Mouse (Mus musculus) heart, embryonic 14.5 days (tissue): ENCODE results near the gene Trim52. TPM values are rescaled to one million over a fixed set of nuclear protein-coding genes. Genes with fewer than 3 reads are reported as not detected.

Experiments
- ATAC-seq: fragments of 200-750 bp; cut with Nextera tagmentation; 2 replicates; pipeline ENCODE4 v1.8.0; 2017; ENCODE audit warnings: low read depth, moderate TSS enrichment; ENCODE audit not compliant: insufficient number of reproducible peaks, insufficient read depth, low FRiP score
- H3K27ac ChIP-seq, 2 experiments: fragments of 200-500 bp in 1 of 2; fragments of 300-500 bp in 1 of 2; sonication (generic) in 1 of 2; replicated peaks in 1 of 2; 2 replicates each; pipeline ENCODE4 v1.5.1; 2012 to 2014; ENCODE audit warnings: low read depth in 2 of 2, low read length in 2 of 2, control low read depth in 1 of 2, mild to moderate bottlenecking in 1 of 2, mixed read lengths in 1 of 2; ENCODE audit not compliant: control insufficient read depth in 1 of 2, insufficient read depth in 1 of 2
- H3K27me3 ChIP-seq: fragments of 300-500 bp; sonication (generic); 2 replicates; pipeline ENCODE4 v1.6.1; 2014; ENCODE audit warnings: mild to moderate bottlenecking, low read length, control low read depth; ENCODE audit not compliant: control insufficient read depth, insufficient read depth
- H3K36me3 ChIP-seq: fragments of 300-500 bp; sonication (generic); 2 replicates; pipeline ENCODE4 v1.6.1; 2014; ENCODE audit warnings: mild to moderate bottlenecking, control low read depth, low read length, mixed read lengths; ENCODE audit not compliant: control insufficient read depth, insufficient read depth
- H3K4me1 ChIP-seq, 2 experiments: fragments of 200-500 bp in 1 of 2; fragments of 300-500 bp in 1 of 2; sonication (generic) in 1 of 2; 2 replicates each; pipeline ENCODE4 v1.6.1; 2012 to 2014; ENCODE audit warnings: low read length in 2 of 2, control low read depth in 1 of 2, mixed read lengths in 1 of 2; ENCODE audit not compliant: control insufficient read depth in 2 of 2, insufficient read depth in 2 of 2
- H3K4me2 ChIP-seq: fragments of 300-500 bp; sonication (generic); 2 replicates; pipeline ENCODE4 v1.6.1; 2014; ENCODE audit warnings: mild to moderate bottlenecking, low read length
- H3K4me3 ChIP-seq, 2 experiments: fragments of 200-500 bp in 1 of 2; fragments of 300-500 bp in 1 of 2; sonication (generic) in 1 of 2; 2 replicates each; pipeline ENCODE4 v1.5.1; 2012 to 2014; ENCODE audit warnings: low read length in 2 of 2, mild to moderate bottlenecking in 2 of 2, control low read depth in 1 of 2, low read depth in 1 of 2, moderate library complexity in 1 of 2; ENCODE audit not compliant: control insufficient read depth in 1 of 2, insufficient read depth in 1 of 2
- H3K9ac ChIP-seq: fragments of 300-500 bp; sonication (generic); 2 replicates; pipeline ENCODE4 v1.6.1; 2014; ENCODE audit warnings: mild to moderate bottlenecking, low read length
- H3K9me3 ChIP-seq: fragments of 300-500 bp; sonication (generic); 2 replicates; pipeline ENCODE4 v1.6.1; 2016; ENCODE audit warnings: low read length, control low read depth; ENCODE audit not compliant: control insufficient read depth
- WGBS: fragments of 180-500 bp; shearing (Covaris S2); extraction: QIAGEN DNeasy Blood & Tissue Kit; methylation state at CpG from one replicate; pipeline ENCODE4 v1.1.7; 2014; 5-methylcytosine and 5-hydroxymethylcytosine counted together
- polyA plus RNA-seq: library from polyadenylated mRNA; unstranded; fragments of >200 nt; fragmentation: Nextera tagmentation; extraction: Ambion mirVana; gene quantifications from 2 replicates; pipeline ENCODE4 v1.2.1, GENCODE M21; 2014

The Trim52 gene
- polyA plus RNA-seq, result not detected in 2 replicates

- H3K27me3 ChIP-seq, result no peaks in the 10 kb centered on the region
- H3K9me3 ChIP-seq, result no peaks in the 10 kb centered on the region
- H3K9ac ChIP-seq, result no peak within 1 kb of the TSS
- H3K4me1 ChIP-seq, result no peaks in the 10 kb centered on the region
- WGBS, result 94% methylated on average over 21 of the region's 21 CpGs
- no peak within 1 kb of the TSS for H3K4me2 ChIP-seq
- no peak within 1 kb of the TSS for H3K4me3 ChIP-seq
- no peaks in the 10 kb centered on the region for H3K36me3 ChIP-seq
- no peak for ATAC-seq
- H3K27ac ChIP-seq, result no peak within 1 kb of the TSS
Observed at GRCm38 (mm10) chr14:106105980-106106379, at the start of gene Trim52. Gene Trim52, plus strand, starts transcription at chr14:106106198.

- Histone ChIP-seq H3K9me3 (no peaks in the 10 kb centered on the region), H3K36me3 (no peaks in the 10 kb centered on the region), H3K4me1 (no peaks in the 10 kb centered on the region), H3K27ac (no peak overlapping the region), H3K4me2 (no peak overlapping the region), H3K9ac (no peak overlapping the region), H3K4me3 (no peak overlapping the region), H3K27me3 (no peaks in the 10 kb centered on the region)
- ATAC-seq, result no peak
- 67% methylated on average over 1 of the region's 1 CpGs for WGBS
Observed at GRCm38 (mm10) chr14:106072608-106073007, 33.4 kb upstream of the Trim52 start.

GRCm38 (mm10) chr14:106075181-106076064, 30.6 kb upstream of the Trim52 start:
- H3K4me3 ChIP-seq, result no peak overlapping the region
- H3K36me3 ChIP-seq, result no peaks in the 10 kb centered on the region
- H3K4me1 ChIP-seq, result no peaks in the 10 kb centered on the region
- H3K27me3 ChIP-seq, result no peaks in the 10 kb centered on the region
- no peak overlapping the region for H3K9ac ChIP-seq
- H3K27ac ChIP-seq, result no peak overlapping the region
- 76% methylated on average over 3 of the region's 3 CpGs for WGBS
- no peak overlapping the region for H3K4me2 ChIP-seq
- H3K9me3 ChIP-seq, result no peaks in the 10 kb centered on the region
- ATAC-seq, result no peak

- Histone ChIP-seq H3K4me1 (no peaks in the 10 kb centered on the region), H3K4me2 (no peak overlapping the region), H3K27ac (no peak overlapping the region), H3K9ac (no peak overlapping the region), H3K9me3 (no peaks in the 10 kb centered on the region), H3K27me3 (no peaks in the 10 kb centered on the region), H3K4me3 (no peak overlapping the region), H3K36me3 (no peaks in the 10 kb centered on the region)
- ATAC-seq, result no peak
- WGBS, result 50% methylated on average over 13 of the region's 13 CpGs
Observed at GRCm38 (mm10) chr14:106088480-106089037, 17.4 kb upstream of the Trim52 start.

- Histone ChIP-seq H3K9me3 (no peaks in the 10 kb centered on the region), H3K27ac (no peak overlapping the region), H3K4me1 (no peaks in the 10 kb centered on the region), H3K27me3 (no peaks in the 10 kb centered on the region), H3K4me3 (no peak overlapping the region), H3K36me3 (no peaks in the 10 kb centered on the region), H3K9ac (no peak overlapping the region), H3K4me2 (no peak overlapping the region)
- WGBS, result 84% methylated on average over 4 of the region's 4 CpGs
- no peak for ATAC-seq
Observed at GRCm38 (mm10) chr14:106096816-106097215, 9.2 kb upstream of the Trim52 start.

GRCm38 (mm10) chr14:106100858-106101257, 5.1 kb upstream of the Trim52 start:
- no peak for ATAC-seq
- Histone ChIP-seq H3K4me2 (no peak overlapping the region), H3K4me1 (no peaks in the 10 kb centered on the region), H3K9ac (no peak overlapping the region), H3K27ac (no peak overlapping the region), H3K27me3 (no peaks in the 10 kb centered on the region), H3K4me3 (no peak overlapping the region), H3K9me3 (no peaks in the 10 kb centered on the region), H3K36me3 (no peaks in the 10 kb centered on the region)
- 88% methylated on average over 14 of the region's 14 CpGs for WGBS

- no peak for ATAC-seq
- no peaks in the 10 kb centered on the region for H3K9me3 ChIP-seq
- 96% methylated on average over 22 of the region's 22 CpGs for WGBS
Observed at GRCm38 (mm10) chr14:106106425-106106824, 427 bp downstream of the Trim52 start.

More at GRCm38 (mm10) chr14:106106425-106106824, 427 bp downstream of the Trim52 start:
- Histone ChIP-seq H3K27me3 (no peaks in the 10 kb centered on the region), H3K36me3 (no peaks in the 10 kb centered on the region), H3K4me1 (no peaks in the 10 kb centered on the region), H3K9ac (no peak overlapping the region), H3K27ac (no peak overlapping the region), H3K4me2 (no peak overlapping the region), H3K4me3 (no peak overlapping the region)
